Mouse (Mus musculus) stomach, adult 2 months (tissue): ENCODE data around the gene Ap4b1. TPM values are rescaled to one million over a fixed set of nuclear protein-coding genes. Genes with fewer than 3 reads are reported as not detected.

Source experiments
- polyA plus RNA-seq: library from polyadenylated mRNA; depleted of rRNA; stranded (reverse); fragments of >200 nt; gene quantifications from 2 replicates; pipeline ENCODE4 v1.2.3, GENCODE M21; 2012; rRNA removed

Gene Ap4b1
- 2.4 and 4.1 TPM in 2 replicates for polyA plus RNA-seq

GRCm38 (mm10) chr3:103808891-103809798 lies at the start of gene Ap4b1, which contains the start of the genes Dclre1b and Gm43064:
Ap4b1 (plus strand) TSS chr3:103809520.
Dclre1b (minus strand) TSS chr3:103809444.
Gm43064 (plus strand) TSS chr3:103809573.

DNA sequence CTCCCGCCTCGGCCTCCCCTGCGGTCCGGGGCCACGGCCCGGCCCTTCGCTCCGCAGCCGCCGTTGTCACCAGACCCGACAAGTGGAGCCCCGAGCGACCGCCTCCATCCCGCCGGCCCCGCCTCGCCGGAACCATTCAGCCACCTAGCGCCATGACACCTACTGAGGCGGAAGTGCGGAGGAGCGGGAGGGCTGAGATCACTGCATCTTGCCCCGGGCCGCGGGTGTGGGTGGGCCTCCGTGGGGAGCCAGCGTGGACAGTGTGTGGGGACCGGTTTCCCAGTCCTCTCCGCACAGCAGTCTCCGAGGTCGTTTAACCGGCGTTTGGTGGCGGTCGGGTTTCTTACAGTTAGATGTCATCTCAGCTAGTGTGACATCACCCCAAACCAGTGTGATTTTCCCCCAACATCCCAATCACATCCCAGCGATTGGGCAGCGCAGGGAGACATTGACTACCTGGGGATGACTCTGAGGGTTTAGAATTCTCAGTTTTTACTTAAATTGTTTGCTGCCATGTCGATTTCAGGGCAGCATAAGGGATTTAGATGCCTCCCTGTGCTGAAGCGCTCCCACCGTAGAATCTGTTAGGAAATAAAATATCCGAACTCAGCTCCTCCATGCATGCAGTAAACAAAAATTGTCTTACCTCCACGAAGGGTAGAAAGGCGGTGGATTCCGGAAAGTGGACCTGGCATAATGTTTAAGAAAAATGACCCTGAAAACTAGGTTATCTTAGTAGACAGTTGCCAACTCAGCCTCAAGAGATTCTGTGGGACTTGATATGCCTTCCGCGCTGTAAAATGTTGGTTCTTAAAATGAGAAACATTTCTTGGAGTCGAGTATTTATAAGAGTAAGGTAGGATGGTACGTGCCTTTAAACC lies 17.9 kb upstream of the Ap4b1 start, which contains the start of gene Hipk1:
Gene Hipk1, minus strand, starts transcription at position 334 of the 881 bp plus-strand sequence.

DNA sequence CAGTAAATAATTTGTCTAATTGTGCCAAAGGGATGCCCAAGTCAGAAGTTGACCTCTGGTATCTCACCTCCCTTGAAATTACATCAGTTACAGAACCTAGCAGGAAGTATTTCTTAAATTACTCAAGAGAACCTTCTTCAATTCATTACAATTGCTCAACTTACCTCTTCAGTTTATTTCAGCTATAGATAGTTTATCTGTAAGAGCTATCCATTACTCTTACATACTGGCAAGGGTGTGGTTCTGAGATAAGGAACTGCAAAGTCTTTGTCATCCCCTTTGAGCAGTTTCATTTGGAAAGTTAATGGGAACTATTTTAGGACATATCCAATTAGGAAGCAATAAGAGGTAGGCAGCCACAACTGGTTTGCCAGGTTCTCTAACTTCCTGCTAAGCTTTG lies 23.1 kb downstream of the Ap4b1 start, which contains the start of gene Bcl2l15:
Gene Bcl2l15, plus strand, starts transcription at position 176 of the 400 bp plus-strand sequence.

GRCm38 (mm10) chr3:103858881-103859801 lies 49.8 kb downstream of the Ap4b1 start, which contains the start of gene Ptpn22:
Ptpn22 (plus strand) TSS chr3:103859795.

Other genes with a start within 250 kb of the Ap4b1 start
- 0.14 and 0.25 TPM in 2 replicates for gene Syt6, start 234.3 kb upstream of the Ap4b1 start, polyA plus RNA-seq
- not detected in 2 replicates for gene Atg4a-ps, start 163.5 kb upstream of the Ap4b1 start, polyA plus RNA-seq
- 5.1 and 5.3 TPM in 2 replicates for gene Olfml3, start 71.5 kb upstream of the Ap4b1 start, polyA plus RNA-seq
- gene Gm10964, start 70.2 kb upstream of the Ap4b1 start, polyA plus RNA-seq = not detected in 2 replicates
- 22.2 and 37.2 TPM in 2 replicates for gene Hipk1, start 18.0 kb upstream of the Ap4b1 start, polyA plus RNA-seq
- gene Dclre1b, start 76 bp upstream of the Ap4b1 start, polyA plus RNA-seq = 7.4 and 7.7 TPM in 2 replicates
- not detected in 2 replicates for gene Gm43064, start 53 bp downstream of the Ap4b1 start, polyA plus RNA-seq
- 0.08 and 0.30 TPM in 2 replicates for gene Bcl2l15, start 23.1 kb downstream of the Ap4b1 start, polyA plus RNA-seq
- gene Ptpn22, start 50.3 kb downstream of the Ap4b1 start, polyA plus RNA-seq = 0.04 and 0.23 TPM in 2 replicates
- 1.1 and 1.5 TPM in 2 replicates for gene Rsbn1, start 104.6 kb downstream of the Ap4b1 start, polyA plus RNA-seq
- 2.7 and 3.8 TPM in 2 replicates for gene Phtf1, start 158.6 kb downstream of the Ap4b1 start, polyA plus RNA-seq